Mouse (Mus musculus) adrenal gland, postnatal 10 days (tissue): ENCODE measurements at regions not wholly inside any gene's neighbourhood (a gene's known extent, or its start where the extent isn't known, plus 50 kb on each side); places are given as distances from the start of the nearest gene placed in this dataset.

ENCODE experiments used
- DNase-seq: peaks from one replicate; pipeline ENCODE4 v3.0.0; 2021; ENCODE audit warnings: mixed read lengths

DNA sequence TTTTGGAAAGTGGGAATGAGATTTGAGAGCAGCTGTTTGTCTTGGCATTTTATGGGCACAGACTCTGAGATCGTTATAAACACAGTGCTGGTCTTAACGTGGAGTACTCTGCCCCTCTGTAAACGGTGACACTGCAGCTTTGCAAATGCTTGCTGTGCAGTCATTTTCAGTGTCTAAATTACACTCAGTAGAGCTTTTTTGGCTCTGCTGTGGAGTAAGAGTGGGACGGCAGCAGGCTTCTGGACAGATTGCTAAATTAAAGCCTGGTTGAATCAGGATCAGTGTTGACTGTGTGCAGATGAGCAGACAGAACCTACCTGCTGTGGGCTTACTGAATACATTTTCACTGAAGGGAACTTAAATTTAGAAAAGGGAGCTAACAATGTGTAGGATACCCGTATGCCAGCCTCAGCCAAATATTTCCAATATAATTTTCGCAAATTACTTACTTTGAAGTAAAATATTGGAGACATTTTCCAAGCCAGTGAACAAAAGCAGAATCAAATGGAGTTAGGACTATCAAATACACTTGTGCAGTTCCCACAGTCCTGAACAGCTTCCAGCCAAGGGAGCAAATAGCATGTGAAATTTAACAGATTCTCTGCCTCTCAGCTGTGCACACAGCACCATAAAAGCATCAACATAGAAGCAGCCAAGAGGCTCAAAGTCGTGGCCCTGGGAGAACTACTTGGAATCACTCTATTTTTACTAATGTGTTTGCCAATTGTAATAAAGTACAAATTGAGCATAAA lies 148.1 kb upstream of the Stac start:
- DNase-seq = no peak

DNA sequence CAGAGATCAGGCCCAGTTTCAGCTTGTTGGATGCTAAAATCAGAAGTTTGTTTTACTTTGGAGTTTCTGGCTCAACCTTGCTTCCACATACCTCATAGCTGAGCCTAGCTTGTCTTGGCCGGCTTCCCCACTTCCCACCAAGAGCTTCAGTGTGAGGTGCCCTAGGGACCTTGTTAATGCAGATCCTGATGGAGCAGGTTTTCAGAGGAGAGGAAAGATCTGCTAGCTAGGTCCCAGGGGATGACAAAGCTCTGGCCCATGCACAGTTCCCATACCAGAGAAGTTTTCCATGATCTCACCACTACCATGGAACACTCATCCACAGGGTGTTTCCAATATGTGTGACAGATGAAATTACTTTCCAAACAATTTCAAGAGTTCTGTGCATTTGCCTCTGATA lies 131.9 kb upstream of the Stac start:
- DNase-seq = no peak

DNA sequence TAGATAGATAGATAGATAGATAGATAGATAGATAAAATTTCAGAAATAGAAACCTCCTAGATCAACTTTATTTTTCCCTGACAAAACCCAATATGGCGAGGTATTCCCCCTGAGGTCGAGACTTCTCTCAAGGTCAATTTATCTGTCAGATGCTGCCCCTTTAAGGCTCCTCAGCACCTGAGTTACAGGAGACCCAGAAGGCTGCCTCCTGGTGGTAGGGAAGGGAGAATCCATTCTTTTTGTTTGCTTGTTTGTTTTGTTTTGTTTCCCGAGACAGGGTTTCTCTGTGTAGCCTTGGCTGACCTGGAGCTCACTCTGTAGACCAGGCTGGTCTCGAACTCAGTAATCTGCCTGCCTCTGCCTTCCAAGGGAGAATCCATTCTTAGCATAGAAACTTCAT lies 127.3 kb upstream of the Stac start:
- no peak for DNase-seq

DNA sequence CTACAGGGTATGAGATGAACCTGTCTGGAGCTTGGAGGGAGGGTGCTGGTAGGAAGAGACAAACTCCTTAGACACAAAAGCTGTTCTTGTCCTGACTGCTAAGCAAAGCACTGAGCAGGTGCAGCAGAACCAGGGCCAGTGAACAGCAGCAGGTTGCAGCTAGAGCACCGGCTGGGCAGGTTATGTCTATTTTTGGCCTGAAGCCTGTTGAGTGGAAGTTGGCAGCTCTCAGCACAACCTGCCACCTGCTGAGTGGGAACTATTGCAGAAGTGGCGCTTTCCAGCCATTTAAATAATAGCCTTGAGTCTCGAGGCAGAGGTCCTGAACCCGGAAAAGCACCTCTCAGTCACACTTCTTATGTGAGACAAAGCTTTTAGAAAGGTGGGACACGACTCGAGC lies 114.8 kb upstream of the Stac start:
- DNase-seq = no peak

DNA sequence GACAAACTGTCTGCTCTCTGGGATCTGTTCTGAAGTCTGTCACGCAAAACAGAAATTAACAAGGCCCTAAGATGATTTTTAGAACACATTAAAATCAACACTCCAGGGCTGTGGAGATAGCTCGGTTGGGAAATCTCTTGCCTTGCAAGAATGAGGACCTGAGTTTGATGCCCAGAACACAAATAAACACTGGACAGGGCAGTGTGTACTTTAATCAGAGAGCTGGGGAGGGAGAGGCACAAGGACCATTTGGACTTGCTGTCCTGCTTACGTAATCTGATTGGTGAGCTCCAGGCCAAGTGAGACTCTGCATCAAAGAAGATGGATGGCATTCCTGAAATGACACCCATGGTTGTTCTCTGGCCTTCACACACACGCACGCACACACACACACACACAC lies 111.2 kb upstream of the Stac start:
- DNase-seq = no peak

DNA sequence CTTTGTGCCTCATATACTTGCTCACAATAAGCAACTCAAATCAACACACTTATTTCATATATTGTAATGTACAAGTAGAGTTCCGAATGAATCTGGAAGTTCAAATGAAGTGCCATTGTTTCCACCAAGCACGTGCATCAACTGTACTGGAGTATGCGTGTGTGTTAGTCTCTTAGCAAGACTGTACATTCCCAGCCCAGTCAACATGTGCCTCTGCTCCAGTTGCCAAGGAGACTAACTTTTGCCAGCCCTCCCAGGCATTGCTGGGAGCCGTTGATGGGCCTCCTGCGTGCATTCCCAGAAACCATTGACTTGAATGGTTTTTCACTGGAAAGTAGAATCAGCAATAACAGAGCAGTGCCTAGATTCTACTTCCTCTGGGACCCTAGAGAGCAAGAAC lies 110.7 kb upstream of the Stac start:
- DNase-seq = no peak

DNA sequence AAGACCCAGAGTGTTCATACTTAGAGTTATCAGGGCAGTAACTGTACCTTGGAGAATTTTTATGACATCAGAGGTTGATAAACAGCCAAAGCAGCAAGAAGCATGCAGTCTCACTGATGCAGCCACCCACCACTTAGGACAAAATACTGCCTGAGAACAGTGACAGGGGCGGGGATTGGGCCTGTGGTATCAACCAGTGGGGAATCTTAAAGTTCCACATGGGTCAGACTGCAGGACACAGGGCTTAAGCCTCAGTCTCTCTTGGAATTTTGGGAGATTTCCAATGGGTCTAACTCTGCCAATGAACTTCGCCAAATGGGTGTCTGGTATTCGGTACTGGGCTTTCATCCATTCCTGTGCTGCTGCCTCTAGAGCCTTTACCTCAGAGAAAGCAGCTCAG lies 88.8 kb upstream of the Stac start:
- DNase-seq = no peak

DNA sequence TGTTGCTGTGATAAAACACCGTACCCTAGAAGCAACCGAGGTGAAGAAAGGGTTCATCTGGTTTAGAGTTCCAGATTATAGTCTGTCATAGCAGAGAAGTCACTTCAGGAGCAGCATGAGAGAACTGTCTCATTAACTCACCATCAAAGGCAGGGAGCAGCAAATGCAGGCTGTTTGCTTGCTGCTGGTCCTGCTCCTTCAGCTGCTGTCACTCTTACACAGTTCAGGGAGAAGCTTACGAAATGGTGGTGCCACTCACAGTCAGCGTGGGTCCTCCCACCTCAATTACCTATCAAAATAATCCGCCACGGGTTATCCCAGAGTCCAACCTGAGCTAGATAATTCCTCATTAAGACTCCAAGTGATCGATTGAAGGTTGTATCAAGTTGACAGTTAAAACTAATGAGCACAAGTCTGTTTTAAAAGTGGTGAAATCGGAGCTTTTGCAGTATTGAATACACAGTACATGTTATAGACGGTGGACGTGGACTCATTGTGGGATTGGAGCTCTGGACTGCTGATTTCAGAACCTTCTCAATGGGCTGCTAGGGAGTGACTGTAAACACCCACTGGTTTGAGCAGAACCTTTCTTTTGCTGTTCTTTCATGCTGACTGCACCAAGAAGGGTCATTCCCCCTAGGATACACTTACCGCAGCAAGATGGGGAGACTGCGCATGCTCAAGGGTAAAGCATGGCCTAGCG lies 87.4 kb upstream of the Stac start:
- DNase-seq = no peak

DNA sequence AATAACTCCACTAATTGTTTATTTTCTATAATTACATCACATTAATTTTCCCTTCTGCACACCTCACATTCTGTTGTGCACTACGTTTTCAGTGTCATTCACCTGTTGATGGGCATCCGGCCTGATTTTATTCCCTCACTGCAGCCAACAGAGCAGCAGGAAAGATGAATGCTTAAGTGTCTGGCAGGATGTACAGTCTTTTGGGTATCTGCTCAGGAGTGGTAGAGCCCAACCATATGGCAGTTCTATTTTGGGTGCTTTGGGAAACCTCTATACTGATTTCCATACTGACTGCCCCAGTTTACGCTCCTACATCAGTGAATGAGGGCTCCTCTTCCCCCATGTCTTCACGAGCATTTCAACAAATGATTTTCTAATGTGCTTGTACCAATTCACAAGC lies 84.1 kb upstream of the Stac start:
- DNase-seq = no peak

DNA sequence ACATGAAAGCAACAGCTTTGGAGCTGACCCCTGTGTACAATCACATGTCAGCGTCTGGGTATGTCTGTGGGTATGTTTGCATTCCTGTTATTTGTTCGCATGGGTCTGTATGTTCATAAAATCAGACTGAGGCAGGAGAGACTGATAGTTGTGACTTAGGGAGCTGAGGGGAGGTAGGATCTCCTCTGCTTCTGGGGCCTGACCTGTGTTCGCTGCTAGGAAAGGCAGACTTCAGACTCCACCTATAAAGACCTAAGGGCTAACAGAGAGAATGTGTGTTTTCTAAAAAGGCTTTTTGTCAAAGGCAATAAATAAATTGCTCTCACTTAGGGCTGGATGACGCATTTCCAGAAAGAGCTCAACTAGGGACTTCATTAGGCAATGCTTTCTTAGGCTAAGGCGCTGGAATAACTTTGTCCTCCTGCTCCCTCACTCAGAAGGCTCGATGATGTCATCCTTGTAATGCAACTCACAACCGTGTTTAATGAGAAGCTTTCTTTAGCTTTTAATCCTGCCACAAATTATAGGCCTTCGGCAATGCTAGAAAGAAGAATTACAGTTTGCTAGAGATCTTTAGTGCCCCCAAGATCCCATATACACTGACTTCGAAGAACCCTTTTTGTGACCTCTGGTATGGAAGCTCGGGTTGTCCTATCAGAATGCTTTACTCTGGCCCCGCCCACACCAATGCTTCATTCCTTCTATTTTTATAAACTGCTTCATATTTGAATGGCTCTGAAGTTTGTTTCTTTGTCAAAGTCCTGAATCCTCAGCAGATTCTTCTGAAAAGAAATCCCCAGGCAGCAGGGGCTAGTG lies 72.7 kb upstream of the Stac start:
- DNase-seq = no peak

DNA sequence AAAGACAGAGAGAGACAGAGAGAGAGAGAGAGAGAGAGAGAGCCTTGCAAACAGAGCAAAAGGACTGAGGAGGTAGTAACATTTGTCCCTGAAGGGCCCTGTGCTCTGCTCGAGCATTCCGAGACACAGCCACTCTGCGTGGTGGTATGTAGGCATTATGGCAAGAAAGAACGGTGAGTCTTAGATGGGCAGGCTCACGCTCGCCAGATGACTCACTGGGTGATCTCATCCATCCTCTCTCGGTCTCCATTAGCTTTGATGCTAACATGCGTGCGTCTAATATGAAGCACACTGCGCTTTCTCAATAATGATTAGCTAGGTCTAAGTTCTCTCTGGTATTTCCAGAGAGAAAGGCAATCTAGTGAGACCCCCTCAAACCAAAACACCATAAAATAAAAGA lies 65.1 kb upstream of the Stac start:
- DNase-seq = peak; percentile 26

DNA sequence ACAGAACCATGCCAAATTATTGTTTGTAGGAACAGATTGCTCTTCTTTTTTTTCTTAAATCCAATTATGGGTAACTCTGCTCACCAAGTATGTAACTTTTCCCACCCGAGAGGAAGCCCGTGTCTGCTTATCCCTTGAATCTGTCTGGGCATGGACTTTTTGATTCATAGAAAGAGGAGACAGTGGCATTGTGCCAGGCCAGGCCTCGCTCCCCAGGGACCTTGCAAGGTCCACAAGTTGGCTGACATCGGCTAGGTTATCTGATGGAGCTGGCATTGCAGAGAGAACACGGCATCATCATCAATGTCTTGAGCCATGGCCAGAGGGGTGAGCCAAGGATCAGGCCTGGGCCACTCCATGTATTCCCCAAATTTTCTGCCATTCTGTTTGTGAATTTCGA lies 56.0 kb upstream of the Stac start:
- DNase-seq = peak; percentile 51

DNA sequence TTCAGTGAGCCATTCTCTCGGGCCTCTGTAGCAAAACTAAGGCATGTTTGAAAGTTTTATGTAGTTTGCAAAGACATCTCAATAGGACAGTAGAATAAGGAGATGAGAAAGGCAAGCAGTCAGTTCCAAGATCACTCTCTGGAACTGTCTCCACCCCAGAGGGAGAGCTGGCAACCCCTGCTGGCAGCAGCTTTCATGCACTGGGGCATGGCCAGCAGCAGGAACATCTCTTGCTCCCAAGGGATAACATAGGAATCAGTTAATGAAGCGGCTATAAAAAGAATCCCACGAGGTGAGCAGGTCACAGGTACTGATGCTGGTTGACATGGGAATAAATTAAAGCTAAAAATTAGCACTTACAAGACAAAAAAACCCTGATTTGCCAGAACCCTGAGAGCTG lies 55.1 kb upstream of the Stac start:
- DNase-seq = peak; percentile 9
